Mouse (Mus musculus) lung, adult 2 months (tissue): Measurements from ENCODE around the gene Tmcc3.

Experiments
- CTCF ChIP-seq: fragments of 200-500 bp; IDR thresholded peaks from 2 replicates; pipeline ENCODE4 v1.5.1; 2011; ENCODE audit warnings: mild to moderate bottlenecking, low read length, control low read depth; ENCODE audit not compliant: insufficient read depth
- POLR2A ChIP-seq: fragments of 200-500 bp; IDR thresholded peaks from 2 replicates; pipeline ENCODE4 v1.6.1; 2011; ENCODE audit warnings: low read depth, mild to moderate bottlenecking, control low read depth, low read length, borderline replicate concordance; ENCODE audit errors: extremely low read depth

GRCm38 (mm10) chr10:94555394-94555793, 243.6 kb downstream of the Tmcc3 start:
- TF ChIP-seq CTCF (no peak), POLR2A (no peak)
